Mouse (Mus musculus) induced T-regulatory cell, adult 2 months (primary cell): Measurements from ENCODE around the gene Ppp1r13b.

Source experiments
- DNase-seq: peaks from one replicate; pipeline ENCODE4 v3.0.0-alpha.2; 2012; ENCODE audit warnings: low read depth

The Ppp1r13b gene

DNA sequence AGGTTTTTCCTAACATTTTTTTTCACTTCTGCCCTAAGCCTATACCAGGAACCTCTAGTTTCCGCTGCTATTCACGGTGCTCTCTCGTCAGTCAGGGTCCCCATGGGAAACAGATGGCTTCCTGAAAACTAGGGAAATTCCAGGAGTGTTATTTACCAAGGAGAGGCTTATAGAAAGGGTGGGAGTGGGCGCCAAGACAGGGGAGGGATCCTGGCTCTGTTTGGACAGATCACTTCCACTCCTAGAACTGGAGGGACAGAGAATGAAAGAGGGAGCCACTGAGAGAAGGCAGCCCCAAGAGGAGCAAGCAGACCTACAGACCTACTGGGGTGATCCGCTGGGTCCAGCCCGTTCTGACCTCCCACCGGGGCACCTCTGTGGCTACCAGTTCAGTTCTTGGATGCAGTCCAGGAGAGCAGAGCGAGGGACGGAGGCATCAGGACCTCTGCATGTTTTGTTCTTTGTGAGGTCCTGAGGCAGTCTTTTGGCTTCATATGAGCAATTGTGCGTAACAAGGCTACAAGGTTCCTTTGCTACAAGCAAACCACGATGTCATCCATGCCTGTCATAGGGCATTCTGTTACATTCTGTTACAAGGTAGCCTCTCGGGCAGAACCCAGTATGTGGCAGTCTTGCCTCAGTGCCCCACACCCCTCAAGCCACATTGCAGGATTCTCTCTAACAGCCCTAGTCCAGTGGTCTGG, 8.8 kb upstream of the Ppp1r13b start:
- no peak for DNase-seq

DNA sequence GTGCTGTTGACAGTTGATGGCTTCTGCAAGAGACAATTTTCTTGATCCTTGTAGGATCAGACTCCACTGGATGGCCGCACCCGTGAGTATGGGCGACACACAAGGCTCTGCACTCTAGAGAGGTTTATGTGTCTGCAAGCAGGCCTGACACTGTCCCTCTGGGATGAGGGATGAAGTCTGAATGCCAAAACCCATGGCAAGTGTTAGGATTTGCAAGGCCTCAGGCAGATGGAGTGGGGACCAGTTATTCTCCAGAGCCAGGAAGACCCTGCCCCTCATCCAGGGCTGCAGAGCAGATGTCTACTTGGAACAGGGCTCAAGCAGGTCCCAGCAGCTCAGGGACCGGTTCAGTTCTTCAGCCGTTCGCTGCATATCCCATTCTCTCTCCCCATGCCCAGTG, 7.9 kb upstream of the Ppp1r13b start:
- no peak for DNase-seq

DNA sequence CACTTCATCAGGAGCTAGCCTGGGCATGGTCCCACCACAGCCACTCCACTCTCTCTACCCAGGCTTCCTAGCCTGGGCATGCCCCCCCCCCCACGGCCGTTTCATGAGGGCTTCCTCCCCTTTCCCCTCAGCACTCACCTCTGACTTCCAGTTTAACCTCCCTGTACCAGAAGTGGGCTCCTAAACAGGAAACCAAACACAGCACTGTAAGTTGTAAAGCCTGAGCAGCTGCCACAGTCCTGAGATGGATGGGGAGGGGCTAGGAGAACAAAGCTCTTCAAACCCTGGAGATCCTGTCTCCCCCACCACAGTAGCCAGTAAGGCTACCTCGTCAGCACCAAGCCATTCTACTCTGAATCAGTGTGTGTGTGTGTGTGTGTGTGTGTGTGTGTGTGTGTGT, 6.1 kb upstream of the Ppp1r13b start:
- peak; percentile 47 for DNase-seq

DNA sequence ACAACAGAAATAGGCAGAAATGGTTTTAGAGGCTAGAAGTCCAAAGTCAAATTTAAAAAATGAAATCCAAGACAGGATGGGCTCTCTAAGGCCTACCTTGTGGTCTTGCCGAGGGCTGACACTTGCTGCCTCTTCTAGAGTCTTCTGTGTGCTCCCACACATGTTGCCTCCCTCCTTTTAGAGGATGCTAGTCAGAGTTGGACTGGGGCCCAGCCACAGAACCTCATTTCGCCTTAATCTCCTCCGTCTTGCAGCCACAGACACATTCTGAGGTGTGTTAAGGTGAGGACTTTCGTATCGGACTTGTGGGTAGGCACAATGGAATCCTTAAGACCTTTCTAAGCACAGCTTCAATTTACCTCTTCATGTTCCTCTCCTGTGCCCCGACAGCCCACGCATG, 4.9 kb upstream of the Ppp1r13b start:
- peak; percentile 38 for DNase-seq

DNA sequence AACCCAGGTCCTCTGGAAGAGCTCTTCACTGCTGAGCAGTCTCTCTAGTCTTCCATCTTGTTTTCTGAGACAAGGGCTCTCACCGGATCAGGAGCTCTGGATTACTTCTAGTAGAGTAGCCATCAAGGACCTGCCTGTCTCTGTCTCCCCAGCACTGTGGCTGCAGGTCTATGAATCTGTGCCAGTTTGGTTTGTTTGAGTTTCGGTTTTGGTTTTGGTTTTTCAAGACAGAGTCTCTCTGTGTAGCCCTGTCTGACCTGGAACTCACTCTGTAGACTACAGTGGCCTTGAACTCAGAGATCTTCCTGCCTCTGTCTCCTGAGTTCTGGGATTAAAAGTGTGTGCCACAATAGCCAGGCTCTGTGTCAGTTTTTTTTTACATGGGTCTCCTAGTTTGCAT, 3.9 kb upstream of the Ppp1r13b start:
- DNase-seq, result peak; percentile 81

DNA sequence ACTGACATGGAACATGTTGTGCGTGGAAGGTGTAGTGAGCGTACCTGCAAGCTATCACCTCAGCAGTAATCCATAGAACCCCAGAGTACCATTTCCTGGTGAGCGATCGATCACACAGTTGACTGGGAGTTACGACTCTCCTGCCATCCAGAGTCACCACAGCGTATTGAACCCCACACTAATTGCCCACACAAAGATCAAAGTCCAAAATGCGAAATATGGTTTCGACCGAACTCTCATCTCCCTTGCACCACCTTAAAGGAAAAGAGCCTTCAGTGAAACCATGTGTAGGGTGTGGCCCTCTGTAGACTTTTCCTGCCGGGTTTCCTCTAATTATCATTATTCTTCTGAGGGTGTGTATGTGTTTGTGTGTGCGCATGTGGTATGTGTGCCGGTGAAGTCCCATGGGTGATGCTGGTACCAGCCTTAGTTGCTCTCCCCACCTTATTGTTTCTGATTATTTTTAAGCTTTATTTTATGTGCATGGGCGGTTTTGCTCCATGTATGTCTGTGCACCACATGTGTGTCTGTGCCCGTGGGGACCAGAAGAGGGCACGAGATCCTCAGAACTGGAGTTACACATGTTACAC, 3.4 kb upstream of the Ppp1r13b start:
- peak; percentile 53 for DNase-seq

DNA sequence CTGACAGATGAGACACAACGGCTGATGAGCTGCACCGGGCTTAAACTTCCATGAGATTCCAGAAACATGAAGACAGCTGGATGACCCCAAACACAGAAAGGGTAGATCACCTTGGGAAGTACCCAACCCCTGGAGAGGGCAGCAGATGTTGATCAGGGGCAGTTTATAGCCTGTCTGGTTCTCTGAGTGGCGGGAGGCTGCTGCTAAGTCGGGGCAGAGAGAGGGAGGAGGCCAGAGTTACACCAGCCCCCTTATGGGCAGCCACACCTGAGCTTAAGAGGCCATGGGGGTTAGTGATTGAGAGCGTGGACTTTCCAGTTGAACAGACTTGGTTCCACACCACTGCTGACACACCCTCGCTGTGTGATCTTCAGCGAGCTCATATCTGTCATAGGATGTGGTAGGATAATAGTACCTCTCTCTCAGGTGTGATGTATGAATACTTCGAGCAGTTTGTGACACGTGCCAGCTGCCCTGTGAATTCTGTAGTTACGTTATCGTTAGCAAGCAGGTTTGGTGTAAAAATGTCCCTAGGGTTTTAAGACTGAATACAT, 1.2 kb upstream of the Ppp1r13b start:
- DNase-seq, result peak; percentile 35

DNA sequence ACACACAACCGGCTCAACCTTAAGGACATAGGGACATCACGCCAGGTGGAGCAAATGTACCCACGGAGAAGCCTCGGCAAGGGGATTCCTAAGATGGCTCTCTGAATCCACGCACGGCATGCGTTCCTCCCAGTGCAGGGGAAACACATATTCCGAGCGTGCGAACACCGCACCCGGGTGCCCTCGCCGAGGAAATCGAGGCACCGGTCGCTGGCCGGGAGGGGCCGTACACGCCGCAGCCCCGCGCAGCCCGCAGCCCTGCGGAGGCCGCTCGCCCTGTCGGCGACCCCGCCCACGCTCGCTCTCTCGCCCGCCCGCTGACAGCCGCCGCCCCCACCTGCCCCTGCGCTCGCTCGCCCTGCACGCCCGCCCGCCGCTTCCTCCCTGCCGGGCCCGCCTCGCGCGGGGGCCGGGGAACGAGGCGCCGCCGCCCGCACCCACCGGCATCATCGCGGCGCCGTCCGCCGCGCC, 454 bp downstream of the Ppp1r13b start:
- peak; percentile 74 for DNase-seq

DNA sequence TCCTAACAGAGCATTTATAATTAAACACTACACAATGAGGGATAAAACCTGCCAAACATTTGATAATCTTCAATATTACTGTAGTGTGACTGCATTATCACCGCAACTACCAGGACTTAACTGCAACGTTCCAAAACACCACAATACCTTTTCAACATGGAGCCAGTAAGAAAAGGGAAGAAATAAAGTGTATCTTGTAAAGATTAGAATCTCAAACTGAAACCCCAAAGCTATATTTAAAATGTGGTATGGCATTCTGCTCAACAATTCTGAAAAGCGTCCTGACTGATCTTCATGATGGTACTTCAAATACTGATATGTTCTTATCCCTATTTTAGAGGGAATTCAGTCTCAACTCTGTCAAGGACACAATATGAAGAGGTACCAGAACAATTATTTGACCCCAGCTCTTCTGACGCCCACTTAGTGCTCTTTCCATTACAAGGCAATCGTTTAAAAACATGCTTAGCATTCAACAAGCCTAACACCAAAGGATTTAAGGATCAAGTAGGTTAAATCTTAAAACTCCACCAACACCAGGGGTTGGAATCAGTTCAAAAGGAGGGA, 1.5 kb downstream of the Ppp1r13b start:
- DNase-seq, result peak; percentile 35

DNA sequence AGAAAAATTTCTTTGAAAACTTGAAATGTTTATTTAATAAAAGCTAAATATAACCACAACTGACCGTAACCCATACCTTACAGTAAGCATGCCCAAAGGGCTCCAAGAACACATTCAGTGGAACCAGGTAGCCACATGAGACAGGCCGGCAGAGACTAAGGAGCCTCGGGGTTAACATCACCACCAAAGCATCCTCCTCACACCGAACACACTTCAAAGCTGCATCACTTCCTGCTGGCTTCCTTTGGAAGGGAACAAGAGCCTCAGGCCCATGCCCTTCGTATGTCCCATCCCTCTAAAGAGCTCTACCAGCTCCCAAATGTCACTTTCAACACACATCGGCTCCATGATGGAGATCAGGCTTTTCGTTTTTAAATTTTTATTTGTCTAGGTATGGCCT, 5.4 kb downstream of the Ppp1r13b start:
- DNase-seq, result no peak

DNA sequence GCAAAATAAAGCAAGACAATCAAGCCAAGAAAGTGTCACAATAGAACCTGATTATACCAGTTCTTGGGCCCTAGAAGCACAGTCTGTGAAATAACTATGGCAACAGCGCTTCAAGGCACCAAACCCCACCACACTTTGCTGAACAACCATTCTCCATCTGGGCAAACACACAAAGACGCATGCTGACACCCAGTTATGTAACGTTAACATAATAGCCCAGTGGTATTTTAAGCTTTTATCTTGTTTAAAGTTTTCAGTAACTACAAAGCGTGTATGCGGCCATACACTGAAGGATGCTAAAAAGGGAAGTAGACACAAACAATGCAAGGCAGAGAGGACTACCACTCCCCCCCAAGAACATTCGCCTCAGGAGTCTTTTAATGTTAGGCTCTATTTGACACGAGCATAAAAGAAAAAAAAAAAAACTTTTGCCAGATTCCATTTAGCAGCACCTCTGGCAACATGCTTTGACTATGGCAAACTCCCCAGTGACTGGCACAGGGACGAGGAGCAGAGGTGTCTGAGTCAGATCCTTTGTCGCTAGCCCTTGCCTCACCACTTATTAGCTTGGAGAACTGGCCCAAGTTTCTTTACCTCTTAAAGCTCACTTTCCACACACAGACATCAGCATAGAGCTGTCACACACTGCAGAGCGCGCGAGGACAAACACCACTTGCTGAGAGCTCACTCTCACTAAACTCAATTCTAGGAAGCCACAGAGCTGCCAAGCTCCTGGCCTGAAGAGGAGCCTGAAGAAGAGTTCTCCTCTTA, 6.6 kb downstream of the Ppp1r13b start:
- no peak for DNase-seq

DNA sequence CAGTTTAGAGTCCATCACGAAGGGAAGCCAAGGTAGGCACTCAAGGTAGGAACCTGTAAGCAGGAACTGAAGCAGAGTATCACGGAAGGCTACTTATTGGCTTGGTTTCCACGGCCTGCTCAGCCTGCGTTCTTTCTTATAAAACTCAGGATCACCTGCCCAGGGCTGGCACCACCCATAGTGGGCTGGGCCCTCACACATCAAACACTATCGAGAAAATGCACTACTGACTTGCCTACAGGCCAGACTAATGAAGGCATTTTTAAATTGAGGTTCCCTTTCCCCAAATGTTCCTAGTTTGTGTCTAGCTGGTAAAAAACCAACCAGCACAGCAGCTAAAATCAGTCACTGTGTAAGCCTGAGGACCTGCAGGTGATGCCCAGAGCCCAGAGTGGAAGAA, 8.3 kb downstream of the Ppp1r13b start:
- DNase-seq, result no peak

DNA sequence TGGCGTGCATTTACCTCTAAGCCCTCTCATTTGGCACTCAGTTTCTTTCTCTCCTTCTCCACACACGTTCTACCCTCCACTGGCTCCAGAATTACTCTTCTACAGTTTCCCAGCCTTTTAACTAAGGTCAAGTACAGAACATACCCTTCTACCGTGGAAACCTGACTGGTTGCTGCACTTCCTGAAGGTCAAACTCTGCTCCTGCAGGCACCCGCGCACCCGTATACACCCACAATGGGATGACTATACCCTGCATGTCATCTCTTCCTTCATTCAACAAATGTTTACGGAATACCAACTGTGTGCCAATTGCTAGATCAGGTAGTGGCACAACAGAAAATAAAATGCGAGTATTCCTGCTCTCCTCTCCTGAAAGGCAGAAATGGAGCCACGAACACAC, 9.2 kb downstream of the Ppp1r13b start:
- DNase-seq, result no peak

DNA sequence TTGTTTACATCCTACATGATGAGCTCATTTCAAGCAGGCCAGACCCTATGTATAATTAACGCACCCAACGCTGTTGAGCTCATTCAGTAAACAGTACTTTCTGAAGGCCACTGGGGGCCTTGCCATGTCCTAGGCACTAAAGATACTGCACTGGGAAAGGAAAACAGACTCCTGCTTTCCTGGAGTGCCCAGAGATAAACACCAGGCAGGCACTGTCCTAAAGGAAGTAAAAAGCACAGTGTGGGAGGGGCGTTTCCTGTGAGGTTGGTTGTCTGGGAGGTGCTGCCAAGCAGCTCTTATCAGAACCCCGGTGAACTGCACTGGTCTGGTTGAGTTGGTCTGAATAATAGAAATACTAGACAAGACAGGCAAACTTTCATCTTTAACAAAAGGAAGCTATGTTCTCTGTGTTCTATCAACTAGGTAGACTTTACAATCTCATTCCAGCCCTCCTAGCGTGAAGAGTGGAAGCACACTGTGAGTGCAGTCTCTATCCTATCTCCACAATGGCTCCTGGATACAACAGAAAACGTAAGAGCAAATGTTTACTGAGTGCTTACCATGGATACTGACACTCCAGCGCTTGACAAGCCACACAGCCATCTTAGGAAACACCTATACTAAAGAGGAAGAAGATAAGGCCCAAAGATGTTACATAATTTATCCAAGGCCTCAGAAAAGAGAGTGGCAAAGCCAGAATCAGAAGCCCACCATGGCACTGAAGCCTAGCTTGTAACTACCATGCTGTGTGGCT, 10.8 kb downstream of the Ppp1r13b start:
- peak; percentile 57 for DNase-seq

DNA sequence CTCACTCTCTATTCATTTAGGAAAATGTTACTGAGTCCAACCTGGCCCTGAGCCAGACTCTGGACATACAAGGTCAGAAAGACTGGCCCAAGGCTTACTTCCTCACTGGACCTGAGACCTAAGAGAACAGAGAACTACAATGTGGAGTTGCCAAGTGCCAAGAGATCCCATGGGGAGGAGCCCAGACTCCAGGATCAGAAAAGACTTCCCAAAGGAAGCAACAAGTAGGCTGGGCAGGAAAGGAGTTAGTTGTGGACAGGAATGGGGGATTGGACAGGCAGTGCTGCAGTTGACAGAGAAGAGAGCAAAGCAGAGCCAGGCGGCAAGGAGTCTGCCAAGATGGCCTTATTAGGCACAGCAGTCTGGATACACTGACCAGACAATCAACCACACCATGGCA, 13.8 kb downstream of the Ppp1r13b start:
- no peak for DNase-seq

DNA sequence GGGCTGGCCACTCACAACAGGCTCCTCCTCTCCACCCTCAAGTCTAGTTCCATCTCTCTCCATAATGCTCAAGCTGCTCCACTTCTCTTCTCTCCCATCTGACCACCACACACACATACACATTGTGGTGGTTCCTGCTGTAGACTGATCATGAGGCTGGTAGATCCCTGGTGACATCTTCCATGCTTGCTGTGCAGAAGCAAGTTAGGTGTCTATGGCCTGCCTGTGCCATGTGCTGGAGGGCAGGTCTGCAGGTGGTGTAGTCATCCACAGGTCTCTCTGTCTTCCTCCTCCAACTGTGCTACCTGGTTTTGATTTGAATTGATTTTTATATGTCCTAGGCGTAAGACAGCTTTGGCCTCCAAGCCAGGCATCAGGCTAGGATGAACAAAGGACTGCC, 14.9 kb downstream of the Ppp1r13b start:
- DNase-seq, result no peak

DNA sequence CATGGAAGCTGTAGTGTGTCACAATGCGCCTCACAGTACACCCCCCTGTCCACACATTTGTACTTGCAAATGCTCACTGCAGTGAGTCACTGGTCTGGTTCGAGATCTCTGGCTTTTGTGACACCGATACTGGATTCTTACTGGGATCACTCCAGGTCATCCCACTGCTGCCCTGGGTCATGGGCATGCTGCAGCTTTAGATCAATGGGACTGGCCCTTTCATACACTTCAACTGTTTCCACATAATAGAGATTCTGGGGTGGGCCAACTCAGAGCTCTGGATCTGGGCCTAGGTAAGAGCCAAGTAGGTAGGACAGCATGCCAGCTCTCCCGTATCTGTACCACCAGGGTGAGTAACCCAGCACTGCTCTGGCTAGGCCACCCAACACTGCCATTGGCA, 16.1 kb downstream of the Ppp1r13b start:
- DNase-seq, result no peak

DNA sequence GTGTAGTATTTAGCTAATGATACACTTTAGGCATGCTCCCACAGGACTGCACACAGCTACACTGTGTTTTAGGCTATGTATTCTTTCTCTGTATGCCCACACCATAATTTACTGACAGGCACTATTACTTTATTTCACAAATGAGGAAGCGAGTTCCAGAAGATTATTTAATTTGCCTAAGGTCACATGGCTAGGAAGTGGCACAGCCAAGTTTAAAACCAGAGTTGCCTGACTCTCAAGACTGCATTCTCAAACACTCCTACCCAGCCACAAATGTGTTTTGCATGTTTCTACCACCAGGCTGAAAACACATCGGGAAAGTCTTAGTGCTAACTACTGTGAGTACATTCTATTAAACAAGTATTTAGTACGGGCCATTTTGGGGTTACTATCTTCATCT, 18.7 kb downstream of the Ppp1r13b start:
- DNase-seq, result no peak

DNA sequence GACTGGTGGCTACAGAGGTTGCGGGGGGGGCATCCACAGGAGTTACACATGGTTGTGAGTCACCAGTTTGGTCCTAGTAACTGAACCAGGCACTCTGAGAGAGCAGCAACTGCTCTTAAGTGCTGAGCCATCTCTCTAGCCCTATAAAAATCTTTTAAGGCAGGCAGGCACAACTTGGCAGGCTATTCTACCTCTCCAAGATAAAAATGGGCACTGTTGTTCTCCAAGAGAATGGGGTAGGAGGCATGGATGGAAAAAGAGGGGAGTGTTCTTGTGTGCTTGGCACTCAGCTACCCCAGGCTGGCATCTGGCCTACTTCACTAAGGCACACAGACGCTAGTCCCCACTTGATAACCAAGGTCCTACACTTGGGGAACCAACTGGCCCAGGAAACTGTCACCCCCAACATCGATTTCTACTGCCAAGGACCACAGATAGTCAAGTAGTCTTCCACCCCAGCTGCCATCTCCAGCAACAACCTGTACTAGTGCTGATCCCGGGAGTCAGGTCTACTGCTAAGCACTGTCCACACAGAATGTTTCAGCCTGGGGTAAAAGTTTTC, 19.5 kb downstream of the Ppp1r13b start:
- DNase-seq, result no peak

DNA sequence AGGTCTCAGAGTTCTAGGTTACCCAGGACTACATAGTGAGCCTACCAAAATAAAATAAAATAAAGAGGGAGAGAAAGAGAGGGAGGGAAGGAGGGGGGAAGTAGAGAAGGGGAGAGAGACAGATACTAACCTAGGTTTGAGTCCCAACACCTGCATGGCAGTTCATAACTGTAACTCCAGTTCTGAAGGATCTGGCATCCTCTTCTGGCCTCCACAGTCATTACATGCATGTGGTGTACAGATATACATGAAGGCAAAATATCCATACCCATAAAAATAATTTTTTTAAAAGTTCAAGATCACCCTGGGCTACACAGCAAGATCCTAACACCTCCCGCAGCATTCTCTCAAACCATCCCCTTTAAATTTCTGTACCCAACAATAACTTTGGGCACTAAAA, 20.9 kb downstream of the Ppp1r13b start:
- DNase-seq, result no peak

DNA sequence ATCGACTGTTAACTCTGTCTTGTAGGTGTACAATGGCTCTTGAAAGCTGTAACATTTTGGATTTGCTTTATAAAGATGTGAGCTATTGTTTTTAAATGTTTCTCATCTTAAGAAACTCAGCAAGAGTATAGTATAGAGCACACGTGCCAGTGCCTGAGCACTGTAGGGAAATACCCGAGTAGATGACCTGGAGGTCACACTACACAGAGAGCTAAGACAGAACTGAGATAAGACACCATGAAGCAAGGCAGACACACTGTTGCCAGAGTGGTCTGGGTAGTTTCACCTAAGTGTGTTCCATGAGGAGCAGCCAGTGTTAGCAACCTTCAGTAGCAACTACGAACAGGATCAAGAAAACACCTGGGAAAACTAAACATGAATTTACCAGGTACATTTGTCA, 25.1 kb downstream of the Ppp1r13b start:
- no peak for DNase-seq

DNA sequence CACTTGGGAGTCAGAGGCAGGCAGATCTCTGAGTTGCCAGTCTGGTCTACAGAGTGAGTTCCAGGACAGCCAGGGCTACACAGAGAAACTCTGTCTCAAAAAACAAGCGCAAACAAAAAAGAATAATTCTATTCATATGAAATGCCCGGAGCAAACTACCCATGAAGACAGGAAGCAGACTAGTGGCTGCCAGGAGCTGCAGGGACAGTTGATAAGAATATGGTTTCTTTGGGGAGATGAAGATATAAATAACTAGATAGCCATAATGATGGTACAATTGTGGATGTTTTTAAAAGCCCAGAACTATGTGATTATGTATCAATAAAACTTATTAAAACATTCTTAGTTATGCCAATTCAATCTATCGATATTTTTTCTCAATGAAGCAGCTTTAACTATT, 25.9 kb downstream of the Ppp1r13b start:
- no peak for DNase-seq
